Mouse (Mus musculus) embryonic facial prominence, embryonic 15.5 days (tissue): ENCODE data around the gene Srpr. TPM values are rescaled to one million over a fixed set of nuclear protein-coding genes. Genes with fewer than 3 reads are reported as not detected.

ENCODE experiments used
- ATAC-seq: fragments of 200-750 bp; cut with Nextera tagmentation; 2 replicates; pipeline ENCODE4 v1.8.0; 2017; ENCODE audit warnings: low read depth, moderate TSS enrichment; ENCODE audit not compliant: insufficient number of reproducible peaks, low FRiP score, low TSS enrichment
- H3K27ac ChIP-seq: fragments of 300-500 bp; sonication (generic); replicated peaks from 2 replicates; pipeline ENCODE4 v1.5.1; 2015; ENCODE audit warnings: mild to moderate bottlenecking, inconsistent platforms
- H3K27me3 ChIP-seq: fragments of 300-500 bp; sonication (generic); 2 replicates; pipeline ENCODE4 v1.6.1; 2015; ENCODE audit warnings: inconsistent platforms
- H3K36me3 ChIP-seq: fragments of 300-500 bp; sonication (generic); 2 replicates; pipeline ENCODE4 v1.6.1; 2015; ENCODE audit warnings: mild to moderate bottlenecking, inconsistent platforms
- H3K4me1 ChIP-seq: fragments of 300-500 bp; sonication (generic); 2 replicates; pipeline ENCODE4 v1.6.1; 2015; ENCODE audit warnings: inconsistent platforms
- H3K4me2 ChIP-seq: fragments of 300-500 bp; sonication (generic); replicated peaks from 2 replicates; pipeline ENCODE4 v1.6.1; 2015; ENCODE audit warnings: mild to moderate bottlenecking, inconsistent platforms
- H3K4me3 ChIP-seq: fragments of 300-500 bp; sonication (generic); replicated peaks from 2 replicates; pipeline ENCODE4 v1.5.1; 2015; ENCODE audit warnings: mild to moderate bottlenecking, inconsistent platforms
- H3K9ac ChIP-seq: fragments of 300-500 bp; sonication (generic); 2 replicates; pipeline ENCODE4 v1.6.1; 2015; ENCODE audit warnings: inconsistent platforms
- H3K9me3 ChIP-seq: fragments of 300-500 bp; sonication (generic); replicated peaks from 2 replicates; pipeline ENCODE4 v1.6.1; 2016; ENCODE audit warnings: inconsistent platforms
- WGBS: fragments of 180-500 bp; shearing (Covaris S2); methylation state at CpG from one replicate; pipeline ENCODE4 v1.1.7; 2015; 5-methylcytosine and 5-hydroxymethylcytosine counted together
- polyA plus RNA-seq: library from polyadenylated mRNA; unstranded; fragments of >200 nt; fragmentation: Nextera tagmentation; extraction: Ambion mirVana; gene quantifications from 2 replicates; pipeline ENCODE4 v1.2.1, GENCODE M21; 2015

Gene Srpr
- polyA plus RNA-seq, 1 experiment from 2014 or later = 145 TPM

DNA sequence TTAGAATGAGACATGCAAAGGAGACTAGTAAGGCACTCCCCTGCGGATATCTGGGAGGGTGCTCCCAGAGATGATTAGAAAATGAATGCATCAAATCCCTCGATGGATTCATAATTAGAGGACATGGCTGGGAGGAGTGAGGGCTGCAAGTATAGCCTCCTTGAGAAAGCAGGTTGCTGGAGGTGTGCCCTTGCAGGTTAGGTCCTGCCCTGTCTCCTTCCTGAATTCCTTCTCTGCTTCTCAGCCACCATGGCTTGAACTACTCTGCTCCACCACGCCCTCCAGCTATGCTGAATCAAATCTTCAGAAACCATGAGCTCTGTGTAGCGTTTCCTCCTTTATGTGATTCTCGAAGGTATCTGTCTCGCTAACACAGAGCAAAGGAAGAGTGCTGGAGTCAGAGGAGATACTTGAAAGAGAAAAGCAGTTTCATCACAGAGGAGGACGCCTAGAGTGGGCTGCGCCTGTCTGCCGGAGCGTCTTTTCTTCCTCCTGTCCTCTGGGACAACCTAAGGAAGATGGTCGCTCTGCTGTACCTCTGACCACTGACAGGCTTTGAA lies 6.9 kb upstream of the Srpr start:
- no peaks in the 10 kb centered on the region for H3K4me1 ChIP-seq
- ATAC-seq = no peak

DNA sequence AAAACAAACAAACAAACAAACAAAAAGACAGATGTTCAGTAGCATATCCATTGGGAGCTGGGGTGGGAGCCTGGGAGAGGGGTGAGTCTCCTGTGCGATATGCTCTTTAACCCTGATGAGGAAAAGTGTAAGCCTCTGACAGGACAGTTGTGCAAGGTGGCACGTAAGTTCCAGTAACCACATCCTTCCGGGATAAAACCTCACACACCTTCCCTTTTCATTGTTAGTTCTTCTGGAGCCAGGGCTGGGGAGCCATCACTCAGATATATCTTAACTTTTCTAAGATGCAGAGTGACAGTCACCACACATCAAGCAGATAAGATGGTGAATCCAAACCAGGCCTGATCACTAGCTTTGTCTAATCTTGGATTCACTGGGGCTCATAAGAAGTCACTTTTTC lies 5.9 kb upstream of the Srpr start:
- peaks cover 10% of the 10 kb centered on the region for H3K36me3 ChIP-seq
- H3K9ac ChIP-seq = no peak overlapping the region
- H3K9me3 ChIP-seq = no peaks in the 10 kb centered on the region
- 98% methylated on average over 3 of the region's 3 CpGs for WGBS
- H3K4me1 ChIP-seq = no peaks in the 10 kb centered on the region; the same call in 1 of the 2 replicates
- H3K4me3 ChIP-seq = no peak overlapping the region
- no peak overlapping the region for H3K27ac ChIP-seq
- ATAC-seq = no peak
- H3K27me3 ChIP-seq = no peaks in the 10 kb centered on the region
- no peak overlapping the region for H3K4me2 ChIP-seq

More for the DNA sequence above, 6.9 kb upstream of the Srpr start:
- Histone ChIP-seq H3K27me3 (no peaks in the 10 kb centered on the region), H3K9me3 (no peaks in the 10 kb centered on the region), H3K4me3 (no peak overlapping the region), H3K4me2 (no peak overlapping the region), H3K9ac (no peak overlapping the region), H3K36me3 (peaks cover 17% of the 10 kb centered on the region), H3K27ac (no peak overlapping the region)
- WGBS = 60% methylated on average over 11 of the region's 11 CpGs

GRCm38 (mm10) chr9:35197625-35198024 lies 2.4 kb upstream of the Srpr start:
- H3K4me3 ChIP-seq = no peak overlapping the region
- no peak overlapping the region for H3K9ac ChIP-seq
- H3K36me3 ChIP-seq = no peaks in the 10 kb centered on the region
- H3K9me3 ChIP-seq = no peaks in the 10 kb centered on the region
- no peak overlapping the region for H3K27ac ChIP-seq
- WGBS = 92% methylated on average over 3 of the region's 3 CpGs
- no peak overlapping the region for H3K4me2 ChIP-seq
- peaks cover 12% of the 10 kb centered on the region for H3K4me1 ChIP-seq
- ATAC-seq = no peak
- H3K27me3 ChIP-seq = no peaks in the 10 kb centered on the region

DNA sequence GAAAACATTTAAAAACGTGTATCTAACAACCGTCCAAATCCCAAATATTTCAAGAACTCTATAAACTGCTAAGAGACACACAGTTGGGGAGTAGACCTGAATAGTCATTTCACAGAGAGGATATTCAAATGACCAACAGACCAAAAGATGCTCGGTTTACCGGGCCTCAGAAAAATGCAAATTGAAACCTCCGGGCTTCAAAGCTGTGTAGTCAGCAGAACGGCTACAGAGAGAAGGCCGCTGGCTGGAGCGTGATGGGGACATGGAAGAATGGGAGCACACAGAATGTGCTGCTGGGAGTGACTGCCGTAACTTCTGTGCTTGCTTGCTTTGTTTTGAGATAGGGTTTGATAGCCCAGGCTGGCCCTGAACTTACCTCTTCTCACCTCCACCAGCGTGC lies 1.6 kb upstream of the Srpr start:
- 80% methylated on average over 10 of the region's 10 CpGs for WGBS
- H3K27ac ChIP-seq = no peak overlapping the region
- H3K36me3 ChIP-seq = no peaks in the 10 kb centered on the region
- no peak for ATAC-seq
- no peaks in the 10 kb centered on the region for H3K9me3 ChIP-seq
- no peak overlapping the region for H3K4me2 ChIP-seq
- H3K4me1 ChIP-seq = peaks cover 12% of the 10 kb centered on the region
- H3K9ac ChIP-seq = no peak overlapping the region
- no peak overlapping the region for H3K4me3 ChIP-seq
- H3K27me3 ChIP-seq = no peaks in the 10 kb centered on the region

GRCm38 (mm10) chr9:35198945-35199771 lies 817 bp upstream of the Srpr start:
- Histone ChIP-seq H3K4me2 (peak overlapping the region; percentile 69), H3K9me3 (no peaks in the 10 kb centered on the region), H3K27me3 (no peaks in the 10 kb centered on the region), H3K36me3 (no peaks in the 10 kb centered on the region; the same call in 1 of the 2 replicates), H3K4me3 (peak overlapping the region; percentile 72), H3K9ac (peak overlapping the region; percentile 54), H3K27ac (peak overlapping the region; percentile 84), H3K4me1 (peaks cover 12% of the 10 kb centered on the region)
- 23% methylated on average over 18 of the region's 18 CpGs for WGBS
- ATAC-seq = peak; percentile 62; the same call in 1 of the 2 replicates

DNA sequence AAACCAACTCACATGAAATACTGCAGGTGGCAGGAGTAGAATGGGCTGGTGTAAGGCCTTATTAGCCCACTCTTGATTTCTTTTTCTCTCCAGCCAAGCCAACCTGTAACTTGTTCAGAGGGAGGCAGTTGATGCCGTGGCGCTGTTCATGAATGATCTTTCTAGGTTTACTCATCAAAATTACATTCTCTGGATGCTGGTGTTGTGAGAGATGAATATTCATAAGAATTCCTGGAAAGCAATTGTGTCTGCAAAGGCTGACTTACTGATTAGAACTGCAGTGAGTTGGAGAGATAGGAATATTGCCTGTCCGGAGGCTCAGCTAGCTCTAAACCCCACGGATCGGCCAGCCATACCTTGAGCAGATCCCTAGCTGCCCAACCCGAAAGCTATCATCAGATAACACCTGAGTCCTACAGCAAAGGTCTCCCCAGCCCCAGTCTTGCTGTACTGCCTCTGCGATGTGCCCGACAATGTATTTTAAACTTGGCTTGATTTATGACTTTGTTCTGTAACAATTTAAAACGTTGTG lies 620 bp downstream of the Srpr start:
- 65% methylated on average over 9 of the region's 9 CpGs for WGBS
- Histone ChIP-seq H3K4me1 (peaks cover 12% of the 10 kb centered on the region), H3K36me3 (peaks cover 14% of the 10 kb centered on the region), H3K9me3 (no peaks in the 10 kb centered on the region), H3K27me3 (no peaks in the 10 kb centered on the region), H3K4me3 (peak overlapping the region; percentile 72; the same call in 1 of the 2 replicates), H3K27ac (no peak overlapping the region), H3K4me2 (peak overlapping the region; percentile 69), H3K9ac (no peak overlapping the region)
- ATAC-seq = no peak

- no peak overlapping the region for H3K27ac ChIP-seq
- H3K4me1 ChIP-seq = peaks cover 12% of the 10 kb centered on the region
- no peak overlapping the region for H3K4me3 ChIP-seq
- no peak overlapping the region for H3K9ac ChIP-seq
- H3K9me3 ChIP-seq = no peaks in the 10 kb centered on the region
- no peaks in the 10 kb centered on the region for H3K27me3 ChIP-seq
- WGBS = 70% methylated on average over 3 of the region's 3 CpGs
- no peak for ATAC-seq
- no peak overlapping the region for H3K4me2 ChIP-seq
- H3K36me3 ChIP-seq = peaks cover 42% of the 10 kb centered on the region
These were observed 3.6 kb downstream of the Srpr start for GRCm38 (mm10) chr9:35203536-35203935.

DNA sequence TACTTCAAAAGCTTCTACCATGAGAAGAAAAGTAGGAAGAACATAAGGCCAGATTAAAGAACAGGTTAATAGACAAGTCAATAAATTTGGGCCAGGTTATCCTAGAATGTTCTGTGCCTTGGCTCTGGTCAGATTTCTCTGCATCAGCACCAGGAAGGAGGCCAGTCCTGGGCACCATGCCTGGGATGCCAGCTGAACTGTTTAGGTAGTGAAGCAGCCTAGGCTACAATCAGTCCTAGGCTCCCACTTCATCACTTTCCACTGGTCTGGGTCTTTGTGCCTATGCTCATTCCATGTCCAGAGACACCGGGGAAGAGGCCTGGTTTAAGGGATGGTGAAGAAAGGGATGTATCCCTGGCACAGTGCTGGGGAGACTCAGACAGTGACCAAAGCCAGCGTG lies 4.4 kb downstream of the Srpr start:
- H3K27me3 ChIP-seq = no peaks in the 10 kb centered on the region
- 93% methylated on average over 2 of the region's 2 CpGs for WGBS
- no peak overlapping the region for H3K27ac ChIP-seq
- peaks cover 50% of the 10 kb centered on the region for H3K36me3 ChIP-seq
- no peaks in the 10 kb centered on the region for H3K9me3 ChIP-seq
- no peak overlapping the region for H3K4me2 ChIP-seq
- H3K9ac ChIP-seq = no peak overlapping the region
- no peak for ATAC-seq
- no peak overlapping the region for H3K4me3 ChIP-seq
- peaks cover 9% of the 10 kb centered on the region for H3K4me1 ChIP-seq

- Histone ChIP-seq H3K36me3 (peaks cover 67% of the 10 kb centered on the region), H3K4me1 (peaks cover 20% of the 10 kb centered on the region), H3K4me2 (peak within 1 kb of the TSS; percentile 85), H3K9ac (peak within 1 kb of the TSS; percentile 88), H3K4me3 (peak within 1 kb of the TSS; percentile 93), H3K27ac (peak within 1 kb of the TSS; percentile 91), H3K27me3 (no peaks in the 10 kb centered on the region), H3K9me3 (no peaks in the 10 kb centered on the region)
- WGBS = under 1% methylated on average over 72 of the region's 72 CpGs
- peak; percentile 100 for ATAC-seq
These were observed 10.8 kb downstream of the Srpr start, which contains the start of gene Foxred1 for GRCm38 (mm10) chr9:35210542-35211474. TSS of gene Foxred1 (minus strand) at chr9:35211055.

DNA sequence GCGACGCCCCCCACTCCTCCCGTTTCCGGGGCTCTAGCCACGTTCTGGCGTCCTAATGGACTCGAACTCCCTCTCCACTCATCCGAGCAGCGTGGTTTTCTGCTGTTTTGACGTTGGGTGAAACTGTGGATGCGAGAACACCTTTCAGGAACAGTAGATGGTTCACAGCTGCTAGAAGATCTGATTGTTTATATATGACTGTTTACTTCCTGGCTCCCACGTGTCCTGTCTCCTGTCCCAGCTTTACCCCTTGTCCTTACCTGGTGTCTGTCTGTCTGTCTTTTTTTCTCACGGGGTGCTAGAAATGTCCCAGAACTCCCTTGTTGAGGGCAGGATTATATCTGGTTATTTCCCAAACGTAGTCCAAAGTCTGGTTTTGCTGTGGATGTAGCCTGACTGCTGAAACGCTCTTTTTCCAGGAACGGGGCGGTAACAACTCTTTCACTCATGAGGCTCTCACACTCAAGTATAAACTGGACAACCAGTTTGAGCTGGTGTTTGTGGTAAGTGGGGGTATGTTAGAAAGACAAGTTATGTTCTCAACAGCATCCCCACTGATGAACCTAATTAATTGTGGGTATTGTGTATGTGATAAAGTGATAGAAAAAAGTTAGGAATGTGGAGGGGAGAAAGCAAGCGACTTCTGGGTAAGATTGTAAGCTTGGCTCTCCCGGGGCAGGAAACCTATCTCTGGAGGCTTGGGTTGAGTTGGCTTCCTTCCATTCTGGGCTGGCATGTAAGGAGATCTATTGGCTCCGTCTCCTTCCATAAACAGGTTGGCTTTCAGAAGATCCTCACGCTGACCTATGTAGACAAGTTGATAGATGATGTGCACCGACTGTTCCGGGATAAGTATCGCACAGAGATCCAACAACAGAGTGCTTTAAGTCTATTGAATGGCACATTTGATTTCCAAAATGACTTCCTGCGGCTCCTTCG lies 11.9 kb downstream of the Srpr start:
- Histone ChIP-seq H3K4me1 (peaks cover 20% of the 10 kb centered on the region), H3K9me3 (no peaks in the 10 kb centered on the region), H3K9ac (peak overlapping the region; percentile 82), H3K4me3 (peak overlapping the region; percentile 93), H3K27ac (peak overlapping the region; percentile 78), H3K27me3 (no peaks in the 10 kb centered on the region), H3K36me3 (peaks cover 65% of the 10 kb centered on the region), H3K4me2 (peak overlapping the region; percentile 85)
- 34% methylated on average over 26 of the region's 26 CpGs for WGBS
- ATAC-seq = no peak
